Mouse (Mus musculus) liver, adult 2 months (tissue): ENCODE data around the gene Gm20696. TPM values are rescaled to one million over a fixed set of nuclear protein-coding genes. Genes with fewer than 3 reads are reported as not detected.

ENCODE experiments used
- DNase-seq: peaks from one replicate; pipeline ENCODE4 v3.0.0-alpha.2; 2011; ENCODE audit warnings: low read depth, low spot score; ENCODE audit errors: extremely low read depth
- H3K27ac ChIP-seq: fragments of 200-500 bp; replicated peaks from 2 replicates; pipeline ENCODE4 v1.5.1; 2012; ENCODE audit warnings: low read depth, mild to moderate bottlenecking, control low read depth, inconsistent platforms, low read length; ENCODE audit not compliant: insufficient read depth
- H3K27me3 ChIP-seq: fragments of 200-500 bp; 2 replicates; pipeline ENCODE4 v1.6.1; 2012; ENCODE audit warnings: mild to moderate bottlenecking, moderate library complexity, low read length, inconsistent platforms; ENCODE audit not compliant: control insufficient read depth, insufficient read depth
- H3K36me3 ChIP-seq: fragments of 200-500 bp; 2 replicates; pipeline ENCODE4 v1.6.1; 2012; ENCODE audit warnings: low read length, inconsistent platforms; ENCODE audit not compliant: control insufficient read depth, insufficient read depth
- H3K4me1 ChIP-seq: fragments of 200-500 bp; 2 replicates; pipeline ENCODE4 v1.6.1; 2011; ENCODE audit warnings: low read length; ENCODE audit not compliant: control insufficient read depth, insufficient read depth
- H3K4me3 ChIP-seq: fragments of 200-500 bp; 2 replicates; pipeline ENCODE4 v1.5.1; 2011; ENCODE audit warnings: low read depth, mild to moderate bottlenecking, control low read depth, low read length, moderate library complexity; ENCODE audit not compliant: insufficient read depth
- H3K79me2 ChIP-seq: fragments of 200-500 bp; 2 replicates; pipeline ENCODE4 v1.6.1; 2012; ENCODE audit warnings: inconsistent platforms, mild to moderate bottlenecking, low read length, moderate library complexity; ENCODE audit not compliant: control insufficient read depth, insufficient read depth
- H3K9ac ChIP-seq: fragments of 200-500 bp; 2 replicates; pipeline ENCODE4 v1.6.1; 2012; ENCODE audit warnings: low read depth, mild to moderate bottlenecking, control low read depth, inconsistent platforms, low read length
- CTCF ChIP-seq: fragments of 200-500 bp; IDR thresholded peaks from 2 replicates; pipeline ENCODE4 v1.5.1; 2011; ENCODE audit warnings: low read depth, low read length, control low read depth
- POLR2A ChIP-seq: fragments of 200-500 bp; IDR thresholded peaks from 2 replicates; pipeline ENCODE4 v1.6.1; 2011; ENCODE audit warnings: low read length, control low read depth; ENCODE audit not compliant: insufficient read depth; ENCODE audit errors: extremely low read depth
- WGBS: fragments of 180-500 bp; shearing (Covaris S2); methylation state at CpG from one replicate; pipeline ENCODE4 v1.1.7; 2018; 5-methylcytosine and 5-hydroxymethylcytosine counted together
- polyA plus RNA-seq: library from polyadenylated mRNA; depleted of rRNA; stranded (reverse); fragments of >200 nt; gene quantifications from 2 replicates; pipeline ENCODE4 v1.2.3, GENCODE M21; 2012
- total RNA-seq: library from RNA; depleted of rRNA; stranded (reverse); fragments of >200 nt; gene quantifications from 2 replicates; pipeline ENCODE4 v1.2.3, GENCODE M21; 2014

Gm20696 gene
- total and polyA plus RNA-seq, 2 experiments = 0.26 to 6.5 TPM

GRCm38 (mm10) chr6:99368118-99368753 lies 298.4 kb downstream of the Gm20696 start:
- Histone ChIP-seq H3K4me1 (no peaks in the 10 kb centered on the region), H3K4me3 (no peak overlapping the region), H3K36me3 (peaks cover 2% of the 10 kb centered on the region; the same call in 1 of the 2 replicates), H3K9ac (no peak overlapping the region), H3K79me2 (peaks cover 5% of the 10 kb centered on the region), H3K27ac (no peak overlapping the region), H3K27me3 (no peaks in the 10 kb centered on the region)
- 81% methylated on average over 4 of the region's 4 CpGs for WGBS
- TF ChIP-seq CTCF = no peak
- no peak for TF ChIP-seq POLR2A
- DNase-seq = no peak

- H3K36me3 ChIP-seq = peaks cover 2% of the 10 kb centered on the region; the same call in 1 of the 2 replicates
- TF ChIP-seq CTCF = no peak
- no peak for TF ChIP-seq POLR2A
- 22% methylated on average over 6 of the region's 6 CpGs for WGBS
Measured at GRCm38 (mm10) chr6:99364545-99364944, 302.1 kb downstream of the Gm20696 start.

GRCm38 (mm10) chr6:99360581-99360980 lies 306.0 kb downstream of the Gm20696 start:
- Histone ChIP-seq H3K27me3 (no peaks in the 10 kb centered on the region), H3K36me3 (no peaks in the 10 kb centered on the region), H3K4me3 (no peak overlapping the region), H3K27ac (no peak overlapping the region), H3K4me1 (peaks cover 10% of the 10 kb centered on the region), H3K79me2 (peaks cover 5% of the 10 kb centered on the region; the same call in 1 of the 2 replicates), H3K9ac (no peak overlapping the region)
- TF ChIP-seq POLR2A (no peak), CTCF (no peak)
- 38% methylated on average over 4 of the region's 4 CpGs for WGBS
- DNase-seq = peak; percentile 26

More at GRCm38 (mm10) chr6:99364545-99364944, 302.1 kb downstream of the Gm20696 start:
- peaks cover 6% of the 10 kb centered on the region for H3K4me1 ChIP-seq
- peak; percentile 31 for DNase-seq
- H3K4me3 ChIP-seq = no peak overlapping the region
- peaks cover 5% of the 10 kb centered on the region; the same call in 1 of the 2 replicates for H3K79me2 ChIP-seq
- no peaks in the 10 kb centered on the region for H3K27me3 ChIP-seq
- H3K9ac ChIP-seq = no peak overlapping the region
- H3K27ac ChIP-seq = no peak overlapping the region

GRCm38 (mm10) chr6:99359765-99360499 lies 306.7 kb downstream of the Gm20696 start:
- Histone ChIP-seq H3K36me3 (no peaks in the 10 kb centered on the region), H3K4me3 (no peak overlapping the region), H3K4me1 (peaks cover 10% of the 10 kb centered on the region), H3K9ac (no peak overlapping the region), H3K79me2 (peaks cover 5% of the 10 kb centered on the region; the same call in 1 of the 2 replicates), H3K27me3 (no peaks in the 10 kb centered on the region), H3K27ac (no peak overlapping the region)
- 50% methylated on average over 6 of the region's 6 CpGs for WGBS
- DNase-seq = no peak
- TF ChIP-seq POLR2A (no peak), CTCF (no peak)

- DNase-seq = peak; percentile 74
- Histone ChIP-seq H3K36me3 (no peaks in the 10 kb centered on the region), H3K9ac (no peak overlapping the region), H3K79me2 (peaks cover 8% of the 10 kb centered on the region; the same call in 1 of the 2 replicates), H3K27ac (no peak overlapping the region), H3K4me1 (peaks cover 10% of the 10 kb centered on the region), H3K4me3 (no peak overlapping the region), H3K27me3 (no peaks in the 10 kb centered on the region)
- TF ChIP-seq CTCF = no peak
- 26% methylated on average over 9 of the region's 9 CpGs for WGBS
Measured at GRCm38 (mm10) chr6:99359036-99359698, 307.4 kb downstream of the Gm20696 start.

- Histone ChIP-seq H3K27me3 (no peaks in the 10 kb centered on the region), H3K36me3 (no peaks in the 10 kb centered on the region), H3K79me2 (peaks cover 7% of the 10 kb centered on the region; the same call in 1 of the 2 replicates), H3K4me3 (no peak overlapping the region), H3K9ac (no peak overlapping the region), H3K27ac (no peak overlapping the region), H3K4me1 (peaks cover 10% of the 10 kb centered on the region)
- no peak for DNase-seq
- TF ChIP-seq CTCF (no peak), POLR2A (no peak)
- WGBS = 95% methylated on average over 2 of the region's 2 CpGs
Measured at GRCm38 (mm10) chr6:99357931-99358330, 308.7 kb downstream of the Gm20696 start.
